Mouse (Mus musculus) large intestine, adult 2 months (tissue): ENCODE measurements around the gene Wdfy3. TPM values are rescaled to one million over a fixed set of nuclear protein-coding genes. Genes with fewer than 3 reads are reported as not detected.
"Not testable (repeated sequence)": the region's sequence is repeated elsewhere in the genome, so short reads cannot be mapped to it uniquely, and the experiment has no call there.

Source experiments
- DNase-seq: peaks from one replicate; pipeline ENCODE4 v3.0.0-alpha.2; 2012; ENCODE audit warnings: low read depth, low spot score
- WGBS: fragments of 180-500 bp; shearing (Covaris S2); methylation state at CpG from one replicate; pipeline ENCODE4 v1.1.7; 2018; 5-methylcytosine and 5-hydroxymethylcytosine counted together
- polyA plus RNA-seq: library from polyadenylated mRNA; depleted of rRNA; stranded (reverse); fragments of >200 nt; gene quantifications from 2 replicates; pipeline ENCODE4 v1.2.3, GENCODE M21; 2012

Wdfy3 gene
- polyA plus RNA-seq, 1 experiment, result 6.6 TPM

DNA sequence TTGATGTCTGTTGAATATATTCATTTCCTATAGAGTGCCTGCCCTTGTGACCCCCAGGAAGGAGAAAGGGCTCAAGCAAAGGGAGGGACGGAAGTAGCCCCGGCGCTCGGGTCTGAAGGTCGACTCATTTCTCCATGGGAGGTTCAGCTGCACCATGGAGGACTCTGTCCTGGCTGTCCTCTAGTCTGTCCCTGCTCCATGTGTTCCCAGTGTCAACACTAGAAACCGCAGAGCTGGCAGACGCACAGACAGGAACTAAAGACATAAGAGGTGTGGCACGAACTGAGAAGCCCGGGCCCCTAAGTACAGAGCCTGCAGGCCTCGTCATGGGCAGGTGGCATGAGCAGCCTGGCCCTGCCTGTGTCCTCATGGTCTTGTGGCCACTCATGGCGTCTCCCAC lies 215.6 kb downstream of the Wdfy3 start:
- DNase-seq, result no peak
- WGBS, result 89% methylated on average over 11 of the region's 11 CpGs

DNA sequence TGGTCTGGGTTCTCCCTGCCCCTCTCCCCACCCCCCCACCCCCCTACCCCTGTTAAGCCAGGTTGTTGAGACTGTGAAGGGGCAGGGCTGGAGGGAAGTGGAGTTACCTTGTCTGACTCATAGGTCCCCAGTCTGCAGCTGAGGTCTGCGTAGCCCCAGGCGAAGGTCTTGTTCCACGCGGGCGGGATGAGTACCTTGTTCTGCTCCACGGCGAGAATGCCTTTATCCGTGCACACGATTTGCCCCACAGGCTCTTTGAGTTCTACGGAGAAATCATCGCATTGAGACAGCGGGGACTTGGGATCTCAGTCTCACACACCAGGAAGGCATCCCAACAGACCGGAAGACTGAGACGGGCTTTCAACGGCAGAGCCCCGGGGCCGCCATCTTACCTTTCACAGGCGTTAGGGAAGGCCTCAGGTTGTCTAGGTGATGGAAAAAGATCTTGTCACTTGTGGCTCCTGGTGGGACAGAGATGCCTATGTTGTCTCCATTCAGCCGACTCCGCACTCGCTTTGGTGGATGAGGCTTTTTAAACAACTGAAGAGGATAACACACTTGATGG lies 217.5 kb downstream of the Wdfy3 start:
- 97% methylated on average over 21 of the region's 21 CpGs for WGBS
- no peak for DNase-seq

DNA sequence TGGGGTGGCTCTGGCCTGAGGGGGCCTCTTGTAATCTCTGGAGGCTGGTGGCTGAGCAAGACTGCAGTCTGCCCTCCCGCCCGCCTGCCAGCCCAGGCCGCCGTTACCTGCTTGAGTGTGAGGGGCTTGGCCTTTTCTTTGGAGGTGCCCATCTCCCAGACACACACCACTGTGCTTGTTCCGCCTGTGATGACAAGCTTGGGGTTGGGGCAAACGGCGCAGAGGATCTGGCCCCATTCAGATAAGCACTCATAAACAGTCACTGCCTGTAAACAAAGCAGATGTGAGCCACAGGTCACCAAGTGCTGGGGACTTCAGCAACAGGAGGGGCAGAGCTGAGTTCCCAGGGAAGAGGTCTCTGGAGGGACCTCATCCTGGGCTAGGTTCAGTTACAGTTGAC lies 218.6 kb downstream of the Wdfy3 start:
- no peak for DNase-seq
- WGBS, result 78% methylated on average over 7 of the region's 7 CpGs

DNA sequence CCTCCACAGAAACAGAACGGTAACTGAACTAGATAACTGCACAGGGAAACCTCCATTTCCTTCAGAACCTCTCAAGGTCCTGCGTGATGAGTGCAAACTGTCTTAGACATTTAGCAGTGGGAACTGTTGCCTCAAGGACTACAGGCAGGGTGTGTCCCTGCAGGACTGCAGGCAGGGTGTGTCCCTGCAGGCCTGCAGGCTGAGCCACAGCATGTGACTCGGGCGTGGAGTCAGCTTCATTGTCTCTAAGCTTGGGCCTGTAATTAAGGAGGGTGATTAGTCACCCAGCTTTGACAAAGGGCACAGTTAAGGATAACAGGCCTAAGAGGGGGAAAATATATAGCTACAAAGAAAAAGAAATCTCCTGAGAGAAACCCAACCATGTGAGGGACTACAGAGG lies 222.0 kb downstream of the Wdfy3 start:
- peak; percentile 31 for DNase-seq
- WGBS, result 35% methylated on average over 4 of the region's 4 CpGs

DNA sequence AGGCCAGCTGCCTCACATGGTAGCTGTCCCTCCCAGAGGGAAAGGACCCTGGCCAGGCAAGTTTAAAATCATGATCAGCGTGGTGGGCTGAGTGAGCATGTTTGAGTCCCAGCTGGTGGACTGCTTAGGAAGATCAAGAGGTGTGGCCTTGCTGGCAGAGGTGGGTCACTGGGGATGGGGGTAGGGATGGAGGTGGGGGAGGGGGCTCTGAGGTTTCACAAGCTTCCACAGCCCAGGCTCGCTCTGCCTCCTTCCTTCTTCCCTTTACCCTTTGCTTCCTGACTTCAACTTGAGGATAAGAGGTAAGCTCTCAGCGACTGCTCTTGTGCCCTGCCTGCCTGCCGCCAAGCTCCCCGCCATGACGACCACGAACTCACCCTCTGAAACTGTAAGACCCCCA lies 222.4 kb downstream of the Wdfy3 start:
- WGBS, result 91% methylated on average over 7 of the region's 7 CpGs
- DNase-seq, result no peak

DNA sequence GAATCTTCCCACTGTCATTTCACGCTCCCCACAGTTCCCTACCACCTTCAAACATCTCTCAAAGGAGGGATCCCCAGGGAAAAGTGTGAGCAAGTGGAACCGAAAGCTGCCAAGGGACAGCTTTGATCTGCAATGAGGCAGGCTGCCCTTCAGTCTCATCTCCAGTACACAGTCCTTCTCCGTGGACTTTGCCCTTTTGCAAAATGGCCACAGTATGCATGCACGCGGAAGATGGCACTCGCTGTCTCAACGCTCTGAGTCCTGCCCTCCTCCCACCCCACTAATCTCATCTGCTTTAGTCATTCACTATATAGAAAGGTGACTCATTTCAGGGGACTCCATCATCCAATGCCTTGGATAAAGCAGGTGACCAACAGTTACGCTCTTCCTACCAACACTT lies 223.8 kb downstream of the Wdfy3 start:
- WGBS, result 90% methylated on average over 8 of the region's 8 CpGs
- DNase-seq, result no peak

DNA sequence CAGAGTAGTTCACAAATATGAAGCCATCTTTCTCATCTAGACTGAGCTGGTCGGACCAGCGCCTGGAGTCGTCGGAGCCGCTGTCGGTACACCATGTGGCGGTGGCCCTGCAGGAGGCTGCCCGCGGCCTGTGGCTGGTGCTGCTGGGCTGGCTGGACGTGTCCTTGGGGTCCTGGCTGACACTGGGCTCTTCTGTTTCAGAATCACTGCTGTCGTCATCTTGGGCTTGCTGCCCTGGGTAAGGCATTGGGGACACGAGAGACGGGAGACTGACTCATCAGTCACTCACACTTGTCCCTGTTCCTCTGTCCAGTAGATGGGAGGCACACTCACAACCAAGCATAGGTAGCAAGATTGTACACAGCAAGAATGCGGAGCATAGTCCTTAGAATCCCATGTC lies 224.7 kb downstream of the Wdfy3 start:
- 94% methylated on average over 14 of the region's 14 CpGs for WGBS
- no peak for DNase-seq

DNA sequence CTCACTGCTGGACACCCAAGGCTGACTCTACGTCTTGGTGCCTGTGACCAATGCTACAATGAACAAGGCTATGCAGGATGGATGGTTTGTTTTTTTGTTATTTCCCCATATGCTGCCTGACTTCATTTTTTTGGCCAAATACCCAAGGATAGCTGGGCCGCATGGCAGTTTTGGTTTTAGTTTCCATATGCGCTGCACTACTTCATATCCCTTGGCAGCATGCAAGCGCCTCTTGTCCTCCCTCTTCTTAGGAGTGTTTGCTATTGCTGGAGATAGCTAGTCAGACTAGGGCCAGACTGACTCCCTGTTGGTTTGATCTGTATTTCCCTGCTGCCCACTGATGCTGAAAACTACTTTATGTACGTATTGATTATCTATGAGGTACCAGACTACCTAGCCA lies 229.2 kb downstream of the Wdfy3 start:
- DNase-seq, result no peak
- 98% methylated on average over 5 of the region's 5 CpGs for WGBS

DNA sequence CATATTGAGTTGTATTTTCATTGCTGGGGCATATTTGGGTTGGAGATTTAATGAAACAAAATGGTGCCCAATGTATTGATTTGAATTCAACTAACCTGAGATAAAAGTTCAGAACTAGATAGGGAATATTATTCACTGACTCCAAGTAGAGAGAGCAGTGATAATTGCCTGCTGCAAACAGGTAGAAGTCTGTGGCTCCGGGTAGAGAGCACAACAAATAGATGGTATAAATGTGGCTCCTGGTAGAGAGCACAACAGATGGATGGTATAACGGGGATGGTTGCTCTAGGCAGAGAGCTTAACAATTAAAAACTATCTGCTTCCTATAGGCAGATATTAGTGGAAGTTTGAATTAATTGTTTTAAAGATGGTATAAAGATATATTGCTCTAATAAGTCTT lies 232.1 kb downstream of the Wdfy3 start:
- WGBS, result over 99% methylated on average over 2 of the region's 2 CpGs
- DNase-seq, result not testable (repeated sequence)

DNA sequence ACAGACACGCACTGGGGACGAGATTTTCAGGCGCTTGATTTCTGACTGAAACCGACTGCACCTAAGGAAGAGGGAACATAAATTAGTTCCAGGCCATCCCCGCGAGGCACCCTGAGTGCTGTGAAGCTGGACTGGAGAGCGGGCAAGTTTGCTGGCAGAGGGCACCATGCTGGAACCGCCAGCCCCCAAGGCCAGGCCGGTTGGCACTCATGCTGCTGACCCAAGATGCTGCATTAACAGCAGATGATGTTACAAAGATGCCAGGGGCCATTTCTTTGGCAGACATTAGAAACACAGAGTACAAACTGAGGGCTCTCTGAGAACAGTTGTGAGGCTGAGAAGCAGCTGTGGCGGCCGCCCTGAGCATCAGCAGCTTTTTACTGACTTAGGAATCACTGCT lies 233.5 kb downstream of the Wdfy3 start:
- no peak for DNase-seq
- 94% methylated on average over 11 of the region's 11 CpGs for whole genome bisulfite sequencing

DNA sequence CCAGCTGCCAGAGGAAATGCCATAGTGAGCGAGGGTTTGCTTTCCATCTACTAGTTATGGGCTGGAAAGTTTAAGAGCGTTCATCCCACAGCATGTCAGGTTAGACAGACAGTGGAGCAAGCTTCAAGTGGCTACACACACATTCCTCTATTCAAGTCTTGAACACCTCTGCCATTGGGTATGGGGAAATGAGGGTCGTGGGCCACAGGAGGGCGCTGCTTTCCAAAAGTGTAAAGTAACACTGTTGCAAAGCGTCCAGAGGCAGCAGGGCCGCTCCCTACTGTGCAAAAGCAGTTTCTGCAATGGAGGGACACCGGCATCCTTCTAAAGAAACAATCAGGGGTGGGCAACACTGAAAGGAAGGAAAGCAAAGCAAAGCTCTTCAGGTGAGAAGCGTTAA lies 235.8 kb downstream of the Wdfy3 start:
- 79% methylated on average over 8 of the region's 8 CpGs for WGBS
- DNase-seq, result no peak

DNA sequence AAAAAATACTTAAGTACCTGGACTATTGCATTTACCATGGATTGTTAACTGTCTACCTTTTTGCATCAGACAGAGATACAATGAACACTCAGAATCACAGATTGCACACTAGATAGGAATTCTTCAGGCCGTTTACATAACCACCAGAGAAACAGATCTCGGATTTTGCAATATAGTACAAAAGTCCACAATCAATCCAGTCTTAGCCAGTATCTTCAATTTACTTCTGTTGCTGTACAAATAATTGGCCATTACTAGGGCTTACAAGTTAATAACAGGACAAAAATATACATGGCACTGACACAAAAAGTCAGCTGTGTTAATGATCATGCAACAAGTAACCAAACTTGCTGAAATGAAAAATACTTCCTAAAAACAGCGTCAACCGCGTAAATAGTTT lies 236.7 kb downstream of the Wdfy3 start:
- no peak for DNase-seq
- 81% methylated on average over 5 of the region's 5 CpGs for WGBS

DNA sequence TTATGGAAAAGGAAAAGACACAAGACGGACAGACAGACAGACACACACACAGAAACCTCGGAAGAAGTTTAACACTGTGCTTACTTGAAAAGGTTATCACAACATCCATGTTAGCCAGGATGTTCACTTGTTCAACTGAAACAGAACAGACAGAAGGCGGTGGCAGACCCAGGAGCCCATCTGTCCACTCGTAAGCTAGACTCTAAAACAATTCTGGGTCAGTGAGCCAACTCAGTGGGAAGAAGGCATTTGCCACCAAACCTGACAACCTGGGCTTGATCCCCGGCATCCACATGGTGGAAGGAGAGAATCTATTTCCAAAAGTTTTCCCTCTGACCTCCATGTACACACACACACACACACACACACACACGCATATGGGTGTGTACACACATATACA lies 237.7 kb downstream of the Wdfy3 start:
- WGBS, result 96% methylated on average over 6 of the region's 6 CpGs
- DNase-seq, result no peak

DNA sequence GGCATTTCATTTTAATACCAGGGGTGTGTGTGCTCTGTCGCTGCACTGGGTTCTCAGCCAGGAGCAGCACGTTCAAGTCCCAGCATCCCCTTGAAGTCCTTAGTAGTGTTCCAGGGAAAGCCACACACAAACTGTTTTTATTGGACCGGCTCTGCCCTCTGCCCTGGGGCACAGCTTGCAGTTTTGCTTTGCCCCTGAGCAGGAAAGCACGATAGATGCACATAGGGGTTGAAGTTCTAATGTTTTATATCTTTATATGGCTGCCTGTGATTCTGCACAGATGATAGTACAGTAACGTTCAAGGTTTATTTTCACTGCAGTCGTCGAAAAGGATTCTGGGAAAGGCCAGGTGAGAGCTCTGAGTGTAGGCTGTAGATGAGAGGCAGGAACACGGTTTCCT lies 239.5 kb downstream of the Wdfy3 start:
- peak; percentile 88 for DNase-seq
- WGBS, result 35% methylated on average over 8 of the region's 8 CpGs

DNA sequence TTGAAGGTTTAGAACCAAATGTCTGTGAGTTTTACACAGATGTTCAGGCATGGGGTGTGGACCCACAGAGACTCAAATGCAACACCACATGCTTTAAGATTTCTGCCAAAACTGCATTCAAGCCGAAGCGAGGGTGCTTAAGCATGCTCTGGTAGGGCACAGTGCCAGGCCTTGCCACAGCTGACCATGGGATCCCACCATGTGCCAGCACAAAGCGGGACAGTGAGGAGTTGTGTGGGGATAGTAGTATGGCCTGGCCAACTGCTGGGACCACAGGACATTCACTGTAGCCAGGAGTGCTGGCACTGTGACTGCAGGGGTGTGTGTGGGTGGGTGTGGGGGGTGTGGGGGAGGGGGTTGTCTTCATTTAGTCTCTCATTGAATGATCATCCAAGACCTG lies 240.8 kb downstream of the Wdfy3 start:
- no peak for DNase-seq
- 91% methylated on average over 3 of the region's 3 CpGs for WGBS

DNA sequence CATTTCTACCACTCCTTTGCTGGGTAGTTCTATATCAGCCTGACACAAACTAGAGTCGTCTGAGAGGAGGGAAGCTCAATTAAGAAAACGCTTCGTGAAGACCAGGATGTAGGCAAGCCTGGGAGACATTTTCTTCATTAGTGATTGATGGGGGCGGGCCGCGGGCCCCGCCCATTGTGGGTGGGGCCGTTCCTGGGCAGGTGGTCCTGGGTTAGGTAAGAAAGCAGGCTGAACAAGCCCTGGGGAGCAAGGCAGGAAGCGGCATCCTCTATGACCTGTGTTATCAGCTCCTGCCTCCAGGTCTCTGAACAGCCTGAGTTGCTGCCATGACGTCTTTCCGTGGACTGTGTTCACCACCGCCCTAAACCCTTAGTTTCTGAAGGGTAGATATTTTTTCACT lies 242.2 kb downstream of the Wdfy3 start:
- no peak for DNase-seq
- 43% methylated on average over 12 of the region's 12 CpGs for WGBS

DNA sequence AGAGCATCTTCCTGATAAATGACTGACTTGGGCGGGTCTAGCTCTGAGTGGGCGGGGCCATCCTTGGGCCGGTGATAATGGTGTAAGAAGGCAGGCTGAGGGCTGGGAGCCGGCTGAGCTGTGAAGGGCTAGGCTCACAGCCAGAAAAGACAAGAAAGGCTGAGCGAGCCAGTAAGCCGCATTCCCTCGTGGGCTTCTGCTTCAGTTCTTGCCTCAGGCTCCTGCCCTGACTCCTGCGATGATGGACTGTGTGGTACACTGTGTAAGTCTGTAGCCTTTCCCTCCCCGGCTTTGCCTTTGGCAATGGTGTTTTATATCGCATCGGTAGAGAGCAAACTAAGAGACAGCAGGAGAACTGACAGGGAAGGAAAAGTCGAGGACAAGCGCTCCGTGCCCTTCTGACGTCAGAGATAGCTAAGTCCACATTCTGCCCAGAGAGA lies 243.2 kb downstream of the Wdfy3 start:
- 4% methylated on average over 15 of the region's 15 CpGs for WGBS
- no peak for DNase-seq

DNA sequence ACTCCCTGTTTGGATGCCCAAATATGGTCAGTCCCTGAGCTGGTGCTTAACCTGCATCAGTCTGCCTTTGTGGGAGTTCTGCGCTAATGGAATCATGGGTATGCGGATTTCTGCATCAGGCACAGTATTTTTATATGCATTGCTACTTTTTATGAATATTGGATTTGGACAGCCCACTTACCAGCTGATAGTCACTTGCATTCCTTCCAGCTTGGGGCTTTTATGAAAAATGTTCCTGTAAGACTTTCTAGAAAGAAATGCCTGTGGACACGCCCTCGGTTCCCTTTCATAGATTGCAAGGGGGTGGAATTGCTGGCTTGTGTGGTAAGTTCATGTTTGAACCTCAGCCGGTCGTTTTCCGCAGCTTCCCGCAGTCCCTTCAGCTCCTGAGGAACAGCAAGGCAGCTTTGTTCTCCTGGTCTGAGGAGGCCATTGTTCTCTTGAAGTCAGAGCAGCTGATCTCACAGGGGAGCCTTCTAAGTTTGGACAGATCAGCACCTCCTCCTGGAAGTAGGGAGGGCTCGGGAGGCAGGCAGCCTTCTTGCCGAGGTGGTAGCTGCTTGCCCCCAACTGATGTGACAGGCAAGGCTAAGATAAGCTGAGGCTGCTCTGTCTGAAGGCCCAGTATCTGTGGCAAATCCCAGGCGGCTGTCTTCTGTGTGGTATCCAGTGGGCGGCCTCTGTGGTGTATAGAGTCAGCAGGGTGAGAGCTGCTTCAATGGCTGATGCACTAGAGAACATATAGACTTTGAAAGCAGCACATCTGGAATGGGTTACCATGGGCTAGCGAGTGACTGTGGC lies 244.4 kb downstream of the Wdfy3 start:
- 66% methylated on average over 13 of the region's 13 CpGs for WGBS
- no peak for DNase-seq

DNA sequence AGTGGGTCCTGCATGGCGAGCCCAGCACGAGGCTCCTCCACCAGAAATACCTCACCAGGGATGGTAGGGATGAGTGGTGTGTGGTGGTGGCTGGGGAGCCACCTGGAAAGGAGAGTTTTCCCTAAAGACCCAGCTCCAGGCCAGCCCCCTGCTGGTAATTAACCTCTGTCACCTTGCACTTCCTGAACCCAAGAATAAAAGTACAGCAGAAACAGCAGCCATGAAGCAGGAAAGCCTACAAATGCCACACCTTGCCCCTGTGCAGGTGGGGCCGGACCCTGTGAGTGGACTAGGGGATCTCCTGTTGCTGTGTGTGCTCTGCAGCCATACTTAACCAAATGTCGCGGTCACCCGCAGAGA lies 247.4 kb downstream of the Wdfy3 start:
- no peak for DNase-seq
- WGBS, result 72% methylated on average over 6 of the region's 6 CpGs

DNA sequence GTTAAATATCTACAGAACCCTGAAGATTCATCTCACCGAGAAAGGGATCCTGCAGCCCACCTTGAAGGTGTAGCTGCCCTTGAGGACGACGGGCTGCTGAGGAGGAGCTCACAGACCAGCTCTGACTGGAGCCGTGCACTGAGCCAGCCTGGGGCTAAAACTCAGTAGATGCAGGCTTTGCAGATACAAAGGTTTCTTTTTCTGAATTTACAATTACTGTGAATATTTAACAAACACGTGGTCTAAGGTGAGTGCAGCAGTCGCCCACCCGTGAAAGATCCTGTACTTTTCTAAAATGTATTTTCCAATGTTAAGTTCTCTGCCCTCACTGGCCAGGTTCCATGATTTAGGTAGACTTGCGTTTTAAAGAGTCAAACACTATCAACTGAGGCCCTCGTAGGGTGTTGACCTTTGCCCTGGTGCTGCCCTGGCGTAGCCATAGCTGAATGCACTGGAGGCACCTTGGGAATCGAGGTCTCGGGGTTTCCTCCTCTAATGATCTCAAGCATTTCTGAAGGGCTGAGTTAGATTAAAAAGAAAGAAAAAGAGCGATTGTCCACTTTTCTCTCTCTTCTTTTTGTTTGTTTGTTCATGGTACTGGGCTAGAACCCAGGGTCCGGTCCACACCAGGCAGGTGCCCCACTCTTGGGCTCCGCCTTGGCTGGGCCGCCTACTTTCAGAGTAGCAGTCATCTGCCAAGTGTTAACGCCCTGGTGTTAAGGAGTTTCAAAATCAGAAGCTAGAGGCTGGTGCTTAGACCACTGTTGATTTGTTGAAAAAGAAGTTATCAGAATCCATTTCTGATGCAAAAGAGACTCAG lies 248.0 kb downstream of the Wdfy3 start:
- WGBS, result 52% methylated on average over 17 of the region's 17 CpGs
- no peak for DNase-seq

DNA sequence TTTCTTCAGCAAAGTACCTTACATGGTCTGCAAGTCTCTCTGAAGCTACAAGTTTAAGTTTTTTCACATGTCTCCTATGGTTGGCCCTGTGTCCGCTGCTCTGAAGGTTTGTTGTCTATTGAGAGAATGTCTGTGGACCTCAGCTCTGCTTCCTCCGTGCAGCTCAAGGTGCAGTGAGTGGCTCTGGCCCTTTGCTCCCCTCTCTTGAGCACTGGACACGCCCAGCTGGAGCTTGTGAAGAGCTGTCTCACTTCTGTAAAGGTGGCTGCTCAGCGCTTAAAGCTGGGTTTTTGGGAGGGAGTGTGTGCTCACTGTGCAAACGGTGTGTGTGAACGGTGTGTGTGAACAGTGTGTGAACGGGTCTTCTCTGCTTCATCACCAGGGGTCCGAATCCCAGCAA lies 248.7 kb downstream of the Wdfy3 start:
- WGBS, result 46% methylated on average over 8 of the region's 8 CpGs
- no peak for DNase-seq
